Mouse (Mus musculus) heart, postnatal 0 days (tissue): ENCODE data around the gene Znhit2. TPM values are rescaled to one million over a fixed set of nuclear protein-coding genes. Genes with fewer than 3 reads are reported as not detected.

Source experiments
- ATAC-seq: fragments of 200-750 bp; cut with Nextera tagmentation; 2 replicates; pipeline ENCODE4 v1.8.0; 2017; ENCODE audit warnings: low read depth, moderate number of reproducible peaks, moderate library complexity; ENCODE audit not compliant: insufficient read depth
- DNase-seq: peaks from one replicate; pipeline ENCODE4 v3.0.0-alpha.2; 2016; ENCODE audit warnings: low spot score
- H3K27ac ChIP-seq: fragments of 300-500 bp; sonication (generic); 2 replicates; pipeline ENCODE4 v1.5.1; 2014; ENCODE audit warnings: low read depth, mild to moderate bottlenecking
- H3K27me3 ChIP-seq: fragments of 300-500 bp; sonication (generic); 2 replicates; pipeline ENCODE4 v1.6.1; 2014; ENCODE audit warnings: low read length, mixed read lengths; ENCODE audit not compliant: control insufficient read depth, insufficient read depth
- H3K36me3 ChIP-seq: fragments of 300-500 bp; sonication (generic); replicated peaks from 2 replicates; pipeline ENCODE4 v1.6.1; 2014; ENCODE audit warnings: low read length, mixed read lengths; ENCODE audit not compliant: control insufficient read depth, insufficient read depth
- H3K4me1 ChIP-seq: fragments of 300-500 bp; sonication (generic); 2 replicates; pipeline ENCODE4 v1.6.1; 2014; ENCODE audit warnings: antibody characterized with exemption; ENCODE audit not compliant: control insufficient read depth, insufficient read depth
- H3K4me2 ChIP-seq: fragments of 300-500 bp; sonication (generic); 2 replicates; pipeline ENCODE4 v1.6.1; 2014; ENCODE audit warnings: low read depth, mild to moderate bottlenecking, low read length, moderate library complexity
- H3K4me3 ChIP-seq: fragments of 300-500 bp; sonication (generic); 2 replicates; pipeline ENCODE4 v1.5.1; 2014; ENCODE audit warnings: low read depth, low read length
- H3K9ac ChIP-seq: fragments of 300-500 bp; sonication (generic); replicated peaks from 2 replicates; pipeline ENCODE4 v1.6.1; 2014; ENCODE audit warnings: low read depth, low read length, mixed read lengths
- H3K9me3 ChIP-seq: fragments of 300-500 bp; sonication (generic); replicated peaks from 2 replicates; pipeline ENCODE4 v1.6.1; 2016; ENCODE audit warnings: low read length; ENCODE audit not compliant: control insufficient read depth
- CTCF ChIP-seq: IDR thresholded peaks from 2 replicates; pipeline ENCODE4 v1.5.1; 2016; ENCODE audit warnings: antibody characterized with exemption, control low read depth, low read depth
- EP300 ChIP-seq: IDR thresholded peaks from 2 replicates; pipeline ENCODE4 v1.6.1; 2016; ENCODE audit warnings: antibody characterized with exemption, low read depth
- WGBS: fragments of 180-500 bp; shearing (Covaris S2); extraction: QIAGEN DNeasy Blood & Tissue Kit; methylation state at CpG from one replicate; pipeline ENCODE4 v1.1.7; 2014; 5-methylcytosine and 5-hydroxymethylcytosine counted together
- polyA plus RNA-seq: library from polyadenylated mRNA; unstranded; fragments of >200 nt; fragmentation: Nextera tagmentation; extraction: Ambion mirVana; gene quantifications from 2 replicates; pipeline ENCODE4 v1.2.1, GENCODE M21; 2015
- total RNA-seq: library from RNA; depleted of rRNA; stranded (reverse); fragments of >200 nt; gene quantifications from 2 replicates; pipeline ENCODE4 v1.2.3, GENCODE M21; 2014; ENCODE audit warnings: low replicate concordance

Znhit2 gene
- total and polyA plus RNA-seq, 2 experiments from 2014 or later: 22.7 to 58.4 TPM

DNA sequence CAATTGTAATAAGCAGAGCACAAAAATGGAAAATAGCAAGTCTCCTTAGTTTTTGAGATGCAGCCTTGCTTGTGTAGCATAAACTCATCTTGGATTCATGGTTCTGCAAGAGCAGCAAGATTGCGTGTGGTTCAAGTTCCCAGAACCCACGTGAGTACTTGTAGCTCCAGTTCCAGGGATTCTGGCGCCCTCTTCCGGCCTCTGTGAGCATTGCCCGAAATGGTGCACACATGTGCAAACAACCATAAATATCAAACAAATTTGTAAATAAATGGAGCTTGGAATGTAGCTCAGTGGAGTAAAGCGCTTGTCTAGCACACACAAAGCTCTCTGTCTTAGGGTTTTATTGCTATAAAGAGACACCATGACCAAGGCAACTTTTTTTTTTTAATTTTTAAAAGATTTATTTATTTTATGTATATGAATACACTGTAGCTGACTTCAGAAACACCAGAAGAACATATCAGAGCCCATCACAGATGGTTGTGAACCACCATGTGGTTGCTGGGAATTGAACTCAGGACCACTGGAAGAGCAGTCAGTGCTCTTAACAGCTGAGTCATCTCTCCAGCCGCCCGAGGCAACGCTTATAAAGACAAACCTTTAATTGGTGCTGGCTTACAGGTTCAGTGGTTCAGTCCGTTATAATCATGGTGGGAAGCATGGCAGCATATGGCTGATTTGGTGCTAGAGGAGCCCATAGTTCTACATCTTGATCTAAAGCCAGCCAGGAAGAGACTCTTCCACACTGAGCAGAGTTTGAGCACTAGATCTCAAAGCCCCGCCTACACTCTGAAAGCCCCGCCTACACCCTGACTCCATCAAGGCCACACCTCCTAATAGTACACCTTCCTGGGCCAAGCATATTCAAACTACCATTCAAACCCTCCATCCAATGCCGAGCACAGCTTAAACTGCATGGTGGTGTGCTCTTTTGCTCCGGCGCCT lies 42.6 kb upstream of the Znhit2 start:
- H3K27ac ChIP-seq: no peak overlapping the region
- no peaks in the 10 kb centered on the region for H3K9me3 ChIP-seq
- H3K4me3 ChIP-seq: no peak overlapping the region
- no peaks in the 10 kb centered on the region for H3K36me3 ChIP-seq
- H3K4me1 ChIP-seq: peaks cover 6% of the 10 kb centered on the region
- H3K4me2 ChIP-seq: no peak overlapping the region
- WGBS: 32% methylated on average over 15 of the region's 15 CpGs
- DNase-seq (peak; percentile 68), ATAC-seq (no peak)
- peak; percentile 82 for TF ChIP-seq CTCF
- TF ChIP-seq EP300: no peak
- H3K9ac ChIP-seq: no peak overlapping the region
- no peaks in the 10 kb centered on the region; the same call in 1 of the 2 replicates for H3K27me3 ChIP-seq

DNA sequence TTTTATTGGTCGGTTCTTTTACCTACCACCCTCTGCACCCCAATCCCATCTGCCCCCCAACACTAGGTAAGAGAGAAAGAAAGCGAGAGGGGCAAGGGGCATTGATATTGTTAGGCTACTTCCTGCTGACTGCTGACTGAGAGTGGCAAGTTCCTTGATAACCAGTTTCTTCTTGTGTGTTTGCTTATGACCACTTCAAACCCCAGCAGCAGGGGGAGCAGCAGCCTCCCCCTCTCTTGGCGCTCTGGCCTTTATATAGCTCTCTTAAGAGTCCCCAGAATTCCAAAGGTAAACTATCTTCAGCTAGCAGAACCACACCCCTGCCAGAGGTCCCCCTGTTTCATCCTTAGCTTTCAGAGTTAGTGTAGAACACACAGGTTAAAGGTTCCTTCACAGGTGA lies 40.7 kb upstream of the Znhit2 start:
- no peaks in the 10 kb centered on the region for H3K9me3 ChIP-seq
- no peaks in the 10 kb centered on the region for H3K4me1 ChIP-seq
- H3K4me3 ChIP-seq: no peak overlapping the region
- DNase-seq: no peak
- H3K27me3 ChIP-seq: no peaks in the 10 kb centered on the region
- no peak overlapping the region for H3K9ac ChIP-seq
- 55% methylated on average over 3 of the region's 3 CpGs for WGBS
- no peak for ATAC-seq
- no peak overlapping the region for H3K4me2 ChIP-seq
- no peaks in the 10 kb centered on the region for H3K36me3 ChIP-seq
- no peak overlapping the region for H3K27ac ChIP-seq
- TF ChIP-seq EP300: no peak
- 0 out of 2 replicates have a peak, but pooled peaks have one; percentile 8 for TF ChIP-seq CTCF

GRCm38 (mm10) chr19:6023059-6023458 lies 37.9 kb upstream of the Znhit2 start:
- no peak for DNase-seq
- Histone ChIP-seq H3K27me3 (no peaks in the 10 kb centered on the region), H3K4me3 (no peak overlapping the region), H3K4me2 (no peak overlapping the region), H3K36me3 (no peaks in the 10 kb centered on the region), H3K4me1 (no peaks in the 10 kb centered on the region), H3K9me3 (no peaks in the 10 kb centered on the region), H3K27ac (no peak overlapping the region), H3K9ac (no peak overlapping the region)
- TF ChIP-seq CTCF: no peak
- no peak for ATAC-seq
- WGBS: 58% methylated on average over 8 of the region's 8 CpGs

- WGBS: 67% methylated on average over 7 of the region's 7 CpGs
- Histone ChIP-seq H3K9me3 (no peaks in the 10 kb centered on the region), H3K36me3 (no peaks in the 10 kb centered on the region), H3K4me1 (no peaks in the 10 kb centered on the region), H3K4me2 (no peak overlapping the region), H3K27me3 (no peaks in the 10 kb centered on the region), H3K9ac (no peak overlapping the region), H3K27ac (no peak overlapping the region), H3K4me3 (no peak overlapping the region)
- no peak for ATAC-seq
- no peak for TF ChIP-seq CTCF
- no peak for TF ChIP-seq EP300
- no peak for DNase-seq
These were observed 37.1 kb upstream of the Znhit2 start for GRCm38 (mm10) chr19:6023930-6024329.

DNA sequence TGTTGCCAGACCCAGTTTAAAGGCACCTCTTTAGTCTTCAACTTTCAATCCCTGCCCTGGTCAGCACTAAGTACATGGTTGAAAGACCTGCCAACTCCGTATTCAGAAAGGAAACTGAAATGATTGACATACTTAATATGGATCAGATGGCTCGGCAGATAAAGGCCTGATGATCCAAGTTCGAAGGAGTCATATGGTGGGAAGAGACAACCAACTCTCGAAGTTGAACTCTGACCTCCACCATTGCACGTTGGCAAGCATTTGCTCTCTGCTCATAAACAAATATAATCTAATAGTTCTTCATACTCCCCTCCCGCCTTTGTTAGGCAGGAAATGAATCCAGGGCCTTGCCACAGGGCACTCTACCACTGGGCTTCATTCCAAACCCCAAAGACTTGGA lies 32.0 kb upstream of the Znhit2 start:
- Histone ChIP-seq H3K4me3 (no peak overlapping the region), H3K27me3 (no peaks in the 10 kb centered on the region), H3K4me2 (no peak overlapping the region), H3K4me1 (no peaks in the 10 kb centered on the region), H3K36me3 (no peaks in the 10 kb centered on the region), H3K27ac (no peak overlapping the region), H3K9me3 (no peaks in the 10 kb centered on the region), H3K9ac (no peak overlapping the region)
- DNase-seq (no peak), ATAC-seq (no peak)
- WGBS: 74% methylated on average over 6 of the region's 6 CpGs
- TF ChIP-seq EP300: no peak
- no peak for TF ChIP-seq CTCF

- no peaks in the 10 kb centered on the region for H3K9me3 ChIP-seq
- ATAC-seq: no peak
- H3K4me2 ChIP-seq: no peak overlapping the region
- no peaks in the 10 kb centered on the region for H3K4me1 ChIP-seq
- WGBS: 73% methylated on average over 9 of the region's 9 CpGs
- H3K4me3 ChIP-seq: no peak overlapping the region
- H3K36me3 ChIP-seq: no peaks in the 10 kb centered on the region
- H3K27ac ChIP-seq: no peak overlapping the region
- no peak overlapping the region for H3K9ac ChIP-seq
- TF ChIP-seq CTCF (no peak), EP300 (no peak)
- DNase-seq: no peak
- H3K27me3 ChIP-seq: no peaks in the 10 kb centered on the region
These were observed 31.6 kb upstream of the Znhit2 start for GRCm38 (mm10) chr19:6029426-6029825.
